Mouse (Mus musculus): ENCODE measurements at regions not wholly inside any gene's neighbourhood (a gene's known extent, or its start where the extent isn't known, plus 50 kb on each side); places are given as distances from the start of the nearest gene placed in this dataset.

DNA sequence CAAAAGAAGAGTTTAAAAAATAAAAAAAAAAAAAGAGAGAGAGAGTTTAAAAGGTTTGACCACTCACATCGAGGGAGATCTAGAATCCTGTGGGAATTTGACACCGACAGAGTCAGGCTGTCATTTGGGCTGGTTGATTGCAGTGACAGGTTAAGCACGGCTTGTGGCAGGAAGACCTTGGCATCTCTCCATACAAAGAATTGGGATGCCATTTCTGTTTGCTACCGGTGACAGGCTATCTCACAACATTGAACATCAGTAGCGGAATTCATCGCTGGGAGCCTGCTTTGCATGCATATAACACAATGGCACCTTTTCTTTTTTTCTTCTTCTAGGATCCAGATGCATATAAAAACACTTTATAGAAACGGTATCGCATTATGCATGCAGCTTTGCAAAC is 53.7 kb upstream of the Gm26657 start:
- DNase-seq (ENCODE audit: low spot score) = no peak

GRCm38 (mm10) chr4:56685696-56686095 is 54.2 kb upstream of the Gm26657 start:
- no peak for DNase-seq (ENCODE audit: low spot score)

GRCm38 (mm10) chr4:56685123-56685522 is 54.7 kb upstream of the Gm26657 start:
- peak; percentile 73 for DNase-seq (ENCODE audit: low spot score)

DNA sequence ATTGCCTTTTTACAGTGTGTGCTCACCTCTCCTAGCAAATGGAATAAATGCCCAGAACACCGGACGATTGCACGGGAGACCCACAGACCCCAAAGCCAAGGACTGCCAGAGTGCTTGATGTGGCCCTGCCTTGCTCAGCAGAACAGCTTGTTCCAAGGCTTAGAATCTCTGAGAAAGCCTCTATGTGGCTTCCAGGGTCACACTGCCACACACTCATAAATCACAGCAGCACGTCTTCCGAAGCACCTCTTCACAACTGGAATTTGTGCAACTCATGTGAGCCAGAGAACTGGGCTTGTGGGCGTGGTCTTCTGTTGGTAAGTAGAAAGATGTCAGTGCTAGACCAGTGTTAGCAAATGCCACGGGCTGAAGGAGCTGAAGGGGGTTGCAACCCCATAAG is 55.8 kb upstream of the Gm26657 start:
- DNase-seq (ENCODE audit: low spot score) = no peak

- DNase-seq (ENCODE audit: low spot score) = no peak
Measured at GRCm38 (mm10) chr4:56681121-56681520, 58.7 kb upstream of the Gm26657 start.

- no peak for DNase-seq (ENCODE audit: low spot score)
Measured at GRCm38 (mm10) chr4:56673868-56674267, 66.0 kb upstream of the Gm26657 start.

GRCm38 (mm10) chr4:56664921-56665320 is 74.9 kb upstream of the Gm26657 start:
- no peak for DNase-seq (ENCODE audit: low spot score)

- DNase-seq (ENCODE audit: low spot score) = no peak
Measured at GRCm38 (mm10) chr4:56661816-56662215, 78.1 kb upstream of the Gm26657 start.

GRCm38 (mm10) chr4:56657046-56657445 is 82.8 kb upstream of the Gm26657 start:
- no peak for DNase-seq (ENCODE audit: low spot score)

GRCm38 (mm10) chr4:56654327-56654726 is 85.5 kb upstream of the Gm26657 start:
- DNase-seq (ENCODE audit: low spot score) = peak; percentile 44

- no peak for DNase-seq (ENCODE audit: low spot score)
Measured at GRCm38 (mm10) chr4:56652819-56653218, 87.1 kb upstream of the Gm26657 start.

DNA sequence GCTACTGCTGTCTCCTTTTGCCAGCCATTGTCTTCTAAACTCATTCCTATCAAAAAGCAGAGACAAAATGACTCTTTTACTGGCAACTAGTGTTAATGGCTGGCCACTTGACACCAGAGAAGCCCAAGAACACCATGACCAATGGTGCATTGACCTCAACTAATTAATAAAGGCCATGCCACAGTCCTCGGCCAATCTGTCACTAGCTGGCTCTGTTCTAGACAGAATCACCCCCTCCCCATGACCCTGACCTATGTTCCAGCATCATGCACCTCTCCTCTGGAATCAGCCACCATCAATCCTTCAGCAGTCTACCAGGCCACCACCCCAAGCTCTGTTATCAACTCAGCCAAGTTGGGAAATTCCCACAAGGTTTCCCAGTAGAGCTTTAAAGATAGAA is 90.1 kb upstream of the Gm26657 start:
- no peak for DNase-seq (ENCODE audit: low spot score)

- peak; percentile 31 for DNase-seq (ENCODE audit: low spot score)
Measured at GRCm38 (mm10) chr4:56643999-56644962, 95.6 kb upstream of the Gm26657 start.

- no peak for DNase-seq (ENCODE audit: low spot score)
Measured at GRCm38 (mm10) chr4:56643491-56643890, 96.4 kb upstream of the Gm26657 start.

GRCm38 (mm10) chr4:56639709-56640108 is 100.2 kb upstream of the Gm26657 start:
- no peak for DNase-seq (ENCODE audit: low spot score)

DNA sequence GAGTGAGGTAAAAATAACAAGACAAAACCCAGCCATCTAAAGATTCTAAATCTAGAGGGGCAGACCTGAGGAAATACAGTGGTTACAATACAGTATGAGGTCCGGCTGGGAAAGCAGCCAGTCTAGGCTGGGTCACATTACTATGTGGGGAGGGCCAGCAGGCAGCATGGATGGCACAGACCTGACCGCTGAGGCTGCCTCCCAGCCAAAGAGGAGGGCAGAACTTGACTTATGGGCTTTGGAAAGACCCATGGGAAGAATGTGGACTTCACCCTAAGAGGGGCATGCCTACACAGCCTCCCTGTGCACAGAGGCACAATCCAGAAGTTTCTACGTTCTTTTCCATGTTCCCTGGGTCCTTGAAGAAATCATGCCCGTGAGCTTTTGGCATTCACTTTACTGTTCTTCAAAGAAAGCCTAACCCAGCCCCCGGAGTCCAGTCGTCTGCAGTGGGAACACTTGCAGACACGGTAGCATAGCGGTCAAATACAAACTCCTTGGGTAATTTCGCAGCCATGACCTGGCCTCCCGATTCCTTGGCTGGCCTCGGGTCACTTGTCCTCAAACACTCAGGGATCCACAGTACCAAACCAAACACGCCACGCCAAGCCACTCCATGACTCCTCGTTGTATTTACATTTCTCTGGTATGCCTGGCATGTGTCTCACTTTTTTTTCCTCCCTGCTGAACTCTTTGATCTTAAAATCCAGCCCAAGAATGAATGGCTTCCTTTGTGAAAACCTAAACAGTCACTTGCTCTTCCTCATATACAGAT is 101.0 kb upstream of the Gm26657 start:
- DNase-seq (ENCODE audit: low spot score) = no peak

GRCm38 (mm10) chr4:56636265-56636664 is 103.6 kb upstream of the Gm26657 start:
- DNase-seq (ENCODE audit: low spot score) = no peak

- no peak for DNase-seq (ENCODE audit: low spot score)
Measured at GRCm38 (mm10) chr4:56633528-56633927, 106.3 kb upstream of the Gm26657 start.

- DNase-seq (ENCODE audit: low spot score) = no peak
Measured at GRCm38 (mm10) chr4:56630251-56630650, 109.6 kb upstream of the Gm26657 start.

DNA sequence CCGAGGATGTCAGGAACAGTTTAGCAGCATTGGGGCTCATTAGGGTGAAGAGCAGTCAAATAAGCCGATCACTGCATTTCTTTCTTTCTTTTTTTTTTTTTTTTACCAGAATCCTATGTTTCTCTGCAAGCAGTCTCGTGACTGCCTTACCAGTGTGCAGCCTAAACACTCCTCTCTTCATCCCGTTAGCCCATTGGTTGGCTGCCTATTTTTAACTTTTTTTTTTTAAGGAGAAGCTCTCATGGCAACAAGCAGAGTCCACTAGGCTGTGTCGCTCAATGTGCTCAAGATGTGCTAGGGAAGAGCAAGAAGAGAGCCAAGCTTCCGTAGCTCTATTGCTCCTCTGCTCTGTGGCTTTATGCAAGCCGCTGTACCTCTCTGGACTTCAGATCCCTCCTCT is 112.7 kb upstream of the Gm26657 start:
- DNase-seq (ENCODE audit: low spot score) = no peak

DNA sequence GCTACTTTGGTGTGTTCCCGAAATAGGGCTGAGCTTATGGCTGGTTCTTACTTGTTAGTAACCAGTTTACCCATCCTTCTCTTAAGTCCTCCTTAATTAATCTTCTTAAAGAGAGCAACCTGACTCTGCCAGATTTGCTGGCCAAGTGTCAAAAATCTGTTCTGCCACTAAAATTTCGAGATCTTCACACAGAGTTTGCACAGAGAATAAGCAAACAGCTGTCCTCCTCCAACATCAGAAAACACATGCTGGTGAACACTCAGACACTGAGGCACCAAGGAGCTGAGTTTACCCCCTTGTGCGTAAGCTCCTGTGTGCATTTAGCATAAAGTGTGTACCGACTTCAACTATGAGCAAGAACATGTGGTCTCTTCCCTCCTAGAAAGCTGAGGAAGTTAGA is 118.1 kb upstream of the Gm26657 start:
- no peak for DNase-seq (ENCODE audit: low spot score)

- no peak for DNase-seq (ENCODE audit: low spot score)
Measured at GRCm38 (mm10) chr4:56621356-56621755, 118.5 kb upstream of the Gm26657 start.

- no peak for DNase-seq (ENCODE audit: low spot score)
Measured at GRCm38 (mm10) chr4:56620628-56621027, 119.2 kb upstream of the Gm26657 start.
